Mouse (Mus musculus) stomach, embryonic 15.5 days (tissue): ENCODE data around the gene Lman2. TPM values are rescaled to one million over a fixed set of nuclear protein-coding genes. Genes with fewer than 3 reads are reported as not detected.

Experiments
- ATAC-seq: fragments of 200-750 bp; cut with Nextera tagmentation; 2 replicates; pipeline ENCODE4 v1.8.0; 2017; ENCODE audit warnings: low read depth, moderate number of reproducible peaks, moderate TSS enrichment; ENCODE audit not compliant: insufficient read depth, low FRiP score
- H3K27ac ChIP-seq: fragments of 300-500 bp; sonication (generic); 2 replicates; pipeline ENCODE4 v1.5.1; 2015; ENCODE audit warnings: mild to moderate bottlenecking, inconsistent platforms
- H3K27me3 ChIP-seq: fragments of 300-500 bp; sonication (generic); replicated peaks from 2 replicates; pipeline ENCODE4 v1.6.1; 2015; ENCODE audit warnings: inconsistent platforms
- H3K36me3 ChIP-seq: fragments of 300-500 bp; sonication (generic); 2 replicates; pipeline ENCODE4 v1.6.1; 2015; ENCODE audit warnings: inconsistent platforms
- H3K4me1 ChIP-seq: fragments of 300-500 bp; sonication (generic); 2 replicates; pipeline ENCODE4 v1.6.1; 2015; ENCODE audit warnings: inconsistent platforms
- H3K4me2 ChIP-seq: fragments of 300-500 bp; sonication (generic); 2 replicates; pipeline ENCODE4 v1.6.1; 2015; ENCODE audit warnings: mild to moderate bottlenecking, inconsistent platforms
- H3K4me3 ChIP-seq: fragments of 300-500 bp; sonication (generic); replicated peaks from 2 replicates; pipeline ENCODE4 v1.5.1; 2015; ENCODE audit warnings: inconsistent platforms
- H3K9ac ChIP-seq: fragments of 300-500 bp; sonication (generic); 2 replicates; pipeline ENCODE4 v1.6.1; 2015; ENCODE audit warnings: inconsistent platforms
- H3K9me3 ChIP-seq: fragments of 300-500 bp; sonication (generic); 2 replicates; pipeline ENCODE4 v1.6.1; 2016; ENCODE audit warnings: inconsistent platforms
- WGBS: fragments of 180-500 bp; shearing (Covaris S2); methylation state at CpG from one replicate; pipeline ENCODE4 v1.1.7; 2015; 5-methylcytosine and 5-hydroxymethylcytosine counted together
- polyA plus RNA-seq: library from polyadenylated mRNA; unstranded; fragments of >200 nt; fragmentation: Nextera tagmentation; extraction: Ambion mirVana; gene quantifications from 2 replicates; pipeline ENCODE4 v1.2.1, GENCODE M21; 2015

Gene Lman2
- polyA plus RNA-seq, 1 experiment from 2014 or later = 114 TPM

GRCm38 (mm10) chr13:55321434-55322129 is 41.0 kb downstream of the Lman2 start, which contains the start of gene Rab24:
Gene Rab24 (minus strand): TSS chr13:55321946.
- Histone ChIP-seq H3K4me3 (peak within 1 kb of the TSS; percentile 73), H3K27me3 (no peaks in the 10 kb centered on the region), H3K4me1 (peaks cover 45% of the 10 kb centered on the region), H3K36me3 (peaks cover 32% of the 10 kb centered on the region), H3K9me3 (no peaks in the 10 kb centered on the region), H3K4me2 (peak within 1 kb of the TSS; percentile 70), H3K27ac (peak within 1 kb of the TSS; percentile 87), H3K9ac (peak within 1 kb of the TSS; percentile 71)
- WGBS = under 1% methylated on average over 73 of the region's 73 CpGs
- ATAC-seq = peak; percentile 92

GRCm38 (mm10) chr13:55319931-55320533 is 42.6 kb downstream of the Lman2 start, which contains the start of gene Prelid1:
Gene Prelid1 (plus strand): TSS chr13:55320500.
- Histone ChIP-seq H3K36me3 (peaks cover 20% of the 10 kb centered on the region), H3K27ac (peak within 1 kb of the TSS; percentile 87), H3K27me3 (no peaks in the 10 kb centered on the region), H3K4me3 (peak within 1 kb of the TSS; percentile 73), H3K9me3 (no peaks in the 10 kb centered on the region), H3K4me2 (peak within 1 kb of the TSS; percentile 70), H3K9ac (peak within 1 kb of the TSS; percentile 71), H3K4me1 (peaks cover 37% of the 10 kb centered on the region)
- no peak for ATAC-seq
- WGBS = 77% methylated on average over 4 of the region's 4 CpGs

GRCm38 (mm10) chr13:55318351-55318750 is 44.2 kb downstream of the Lman2 start:
- Histone ChIP-seq H3K4me1 (peaks cover 26% of the 10 kb centered on the region), H3K36me3 (peaks cover 22% of the 10 kb centered on the region), H3K9me3 (no peaks in the 10 kb centered on the region), H3K27ac (no peak overlapping the region), H3K4me2 (no peak overlapping the region), H3K27me3 (no peaks in the 10 kb centered on the region), H3K9ac (no peak overlapping the region), H3K4me3 (no peak overlapping the region)
- ATAC-seq = no peak
- 82% methylated on average over 3 of the region's 3 CpGs for WGBS

- Histone ChIP-seq H3K4me1 (0 out of 2 replicates have a peak, but pooled peaks cover 9% of the 10 kb centered on the region), H3K27ac (no peak overlapping the region), H3K4me2 (no peak overlapping the region), H3K4me3 (no peak overlapping the region), H3K9me3 (no peaks in the 10 kb centered on the region), H3K27me3 (no peaks in the 10 kb centered on the region), H3K9ac (no peak overlapping the region), H3K36me3 (peaks cover 51% of the 10 kb centered on the region)
- no peak for ATAC-seq
- WGBS = 78% methylated on average over 2 of the region's 2 CpGs
Observed at GRCm38 (mm10) chr13:55314891-55315412, 47.6 kb downstream of the Lman2 start.

- Histone ChIP-seq H3K4me1 (no peaks in the 10 kb centered on the region), H3K9ac (no peak overlapping the region), H3K27ac (no peak overlapping the region), H3K4me2 (no peak overlapping the region), H3K4me3 (no peak overlapping the region), H3K27me3 (no peaks in the 10 kb centered on the region), H3K9me3 (no peaks in the 10 kb centered on the region), H3K36me3 (peaks cover 51% of the 10 kb centered on the region)
- ATAC-seq = no peak
- 90% methylated on average over 9 of the region's 9 CpGs for WGBS
Observed at GRCm38 (mm10) chr13:55313051-55313450, 49.5 kb downstream of the Lman2 start.

GRCm38 (mm10) chr13:55312028-55312630 is 50.5 kb downstream of the Lman2 start:
- Histone ChIP-seq H3K9me3 (no peaks in the 10 kb centered on the region), H3K4me3 (no peak overlapping the region), H3K27me3 (no peaks in the 10 kb centered on the region), H3K36me3 (peaks cover 59% of the 10 kb centered on the region), H3K9ac (no peak overlapping the region), H3K4me2 (no peak overlapping the region), H3K27ac (no peak overlapping the region), H3K4me1 (no peaks in the 10 kb centered on the region)
- WGBS = 92% methylated on average over 8 of the region's 8 CpGs
- ATAC-seq = no peak

GRCm38 (mm10) chr13:55300913-55301312 is 61.7 kb downstream of the Lman2 start:
- Histone ChIP-seq H3K9ac (no peak overlapping the region), H3K9me3 (no peaks in the 10 kb centered on the region), H3K27ac (no peak overlapping the region), H3K27me3 (no peaks in the 10 kb centered on the region), H3K4me1 (no peaks in the 10 kb centered on the region), H3K36me3 (peaks cover 43% of the 10 kb centered on the region), H3K4me2 (no peak overlapping the region), H3K4me3 (no peak overlapping the region)
- WGBS = 90% methylated on average over 5 of the region's 5 CpGs
- no peak for ATAC-seq

GRCm38 (mm10) chr13:55296760-55297159 is 65.8 kb downstream of the Lman2 start:
- H3K36me3 ChIP-seq = peaks cover 35% of the 10 kb centered on the region
- no peak overlapping the region for H3K4me3 ChIP-seq
- no peak overlapping the region for H3K9ac ChIP-seq
- ATAC-seq = no peak
- 90% methylated on average over 1 of the region's 1 CpGs for WGBS
- H3K4me2 ChIP-seq = no peak overlapping the region
- H3K27ac ChIP-seq = no peak overlapping the region
- H3K27me3 ChIP-seq = no peaks in the 10 kb centered on the region
- no peaks in the 10 kb centered on the region for H3K9me3 ChIP-seq
- no peaks in the 10 kb centered on the region for H3K4me1 ChIP-seq

Other genes starting within 250 kb of the Lman2 start
- not detected in 2 replicates for gene Gm17617, start 229.2 kb downstream of the Lman2 start, polyA plus RNA-seq
- gene Fgfr4, start 210.1 kb downstream of the Lman2 start, polyA plus RNA-seq = 7.6 and 8.4 TPM in 2 replicates
- 57.0 and 61.1 TPM in 2 replicates for gene Nsd1, start 153.0 kb downstream of the Lman2 start, polyA plus RNA-seq
- 447 and 473 TPM in 2 replicates for gene Prelid1, start 42.3 kb downstream of the Lman2 start, polyA plus RNA-seq
- 89.8 and 93.2 TPM in 2 replicates for gene Rab24, start 40.8 kb downstream of the Lman2 start, polyA plus RNA-seq
- 29.2 and 32.1 TPM in 2 replicates for gene Mxd3, start 33.0 kb downstream of the Lman2 start, polyA plus RNA-seq
- gene Rgs14, start 6.9 kb upstream of the Lman2 start, polyA plus RNA-seq = 1.3 and 1.5 TPM in 2 replicates
- 0.06 and 0.17 TPM in 2 replicates for gene Slc34a1, start 35.4 kb upstream of the Lman2 start, polyA plus RNA-seq
- not detected in 2 replicates for gene Pfn3, start 52.4 kb upstream of the Lman2 start, polyA plus RNA-seq
- 2.5 and 6.8 TPM in 2 replicates for gene F12, start 64.0 kb upstream of the Lman2 start, polyA plus RNA-seq
- gene Grk6, start 82.3 kb upstream of the Lman2 start, polyA plus RNA-seq = 39.1 and 40.7 TPM in 2 replicates
- 0.72 and 0.85 TPM in 2 replicates for gene Prr7, start 101.5 kb upstream of the Lman2 start, polyA plus RNA-seq
- gene Dbn1, start 125.3 kb upstream of the Lman2 start, polyA plus RNA-seq = 110 and 115 TPM in 2 replicates
- 198 and 218 TPM in 2 replicates for gene Pdlim7, start 150.9 kb upstream of the Lman2 start, polyA plus RNA-seq
- 4.3 and 5.3 TPM in 2 replicates for gene Dok3, start 166.5 kb upstream of the Lman2 start, polyA plus RNA-seq
- 52.7 and 54.5 TPM in 2 replicates for gene Ddx41, start 173.9 kb upstream of the Lman2 start, polyA plus RNA-seq
- gene Fam193b, start 208.3 kb upstream of the Lman2 start, polyA plus RNA-seq = 29.1 and 32.1 TPM in 2 replicates
- 150 and 156 TPM in 2 replicates for gene Tmed9, start 210.9 kb upstream of the Lman2 start, polyA plus RNA-seq
- gene B4galt7, start 237.1 kb upstream of the Lman2 start, polyA plus RNA-seq = 24.6 and 26.3 TPM in 2 replicates